Mouse (Mus musculus): ENCODE measurements at regions not wholly inside any gene's neighbourhood (a gene's known extent, or its start where the extent isn't known, plus 50 kb on each side); places are given as distances from the start of the nearest gene placed in this dataset.
A peak's percentile ranks its signal among the peaks of the same experiment; 100 is the strongest.

DNA sequence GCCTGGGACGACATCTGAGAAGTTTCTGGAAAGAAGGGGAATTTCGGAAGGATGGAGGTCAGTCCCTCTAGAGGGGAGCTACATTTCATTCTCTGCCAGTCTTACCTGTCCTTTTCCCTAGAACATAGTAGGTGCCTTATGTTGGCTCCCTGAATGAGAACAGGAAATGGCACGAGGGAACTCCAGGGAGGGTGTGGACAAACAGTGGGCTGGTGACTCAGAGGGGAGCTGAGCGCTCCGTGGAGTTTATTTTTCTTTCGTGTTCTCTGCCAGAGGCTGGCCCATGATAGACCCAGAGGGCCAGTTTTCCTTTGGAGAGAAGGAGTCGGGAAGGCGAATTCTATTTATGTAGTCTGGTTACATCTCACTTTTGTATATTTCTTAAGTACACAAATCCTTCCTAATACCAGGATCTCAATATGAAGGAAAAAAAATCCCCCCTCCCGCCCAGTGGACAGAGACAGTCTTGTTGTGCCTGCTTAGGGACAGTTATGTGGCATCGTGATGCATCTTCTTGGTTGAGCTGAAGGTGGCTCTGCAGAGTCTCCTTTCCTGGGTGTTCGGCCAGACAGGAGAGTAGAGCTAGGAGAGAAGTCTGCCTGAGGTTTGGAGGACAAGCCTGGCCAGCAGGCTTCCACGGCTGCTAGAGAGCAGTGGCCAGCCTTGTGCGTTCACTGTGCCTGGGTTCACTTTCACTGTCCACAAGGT is 84.3 kb upstream of the Rbpj start:
- no peak for DNase-seq (ENCODE audit: low spot score)

- no peak for DNase-seq (ENCODE audit: low spot score)
Observed at GRCm38 (mm10) chr5:53384026-53384425, 81.9 kb upstream of the Rbpj start.

DNA sequence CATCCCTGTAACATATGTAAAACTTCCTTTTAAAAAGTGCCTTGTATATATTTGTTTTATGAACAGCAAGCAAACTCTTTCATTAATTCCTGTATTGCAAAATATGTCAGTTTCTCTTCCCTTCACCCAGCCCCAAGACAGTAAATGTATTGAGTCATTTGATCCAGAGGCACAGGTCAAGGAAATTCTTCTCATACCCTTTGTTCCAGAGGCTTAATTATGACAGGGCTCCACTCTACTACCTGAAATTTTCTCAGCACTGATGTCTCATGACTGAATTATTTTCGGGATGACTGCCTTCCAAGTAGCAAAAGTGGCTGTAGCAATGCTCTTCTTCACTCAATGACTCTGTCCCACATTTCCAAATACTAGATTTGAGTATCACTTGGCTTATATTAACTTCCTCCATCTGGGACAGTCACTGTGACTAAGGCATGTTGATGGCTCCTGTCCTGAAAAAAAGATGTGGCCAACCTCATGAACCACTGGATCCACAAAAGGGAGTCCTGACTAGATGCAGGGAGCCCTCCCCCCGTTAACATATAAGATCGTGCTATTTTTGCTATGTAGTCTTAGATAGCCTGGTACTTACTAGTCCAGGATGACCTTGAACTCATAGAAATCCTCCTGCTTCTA is 80.3 kb upstream of the Rbpj start:
- DNase-seq (ENCODE audit: low spot score) = no peak

- no peak for DNase-seq (ENCODE audit: low spot score)
Observed at GRCm38 (mm10) chr5:53393571-53393970, 72.4 kb upstream of the Rbpj start.

DNA sequence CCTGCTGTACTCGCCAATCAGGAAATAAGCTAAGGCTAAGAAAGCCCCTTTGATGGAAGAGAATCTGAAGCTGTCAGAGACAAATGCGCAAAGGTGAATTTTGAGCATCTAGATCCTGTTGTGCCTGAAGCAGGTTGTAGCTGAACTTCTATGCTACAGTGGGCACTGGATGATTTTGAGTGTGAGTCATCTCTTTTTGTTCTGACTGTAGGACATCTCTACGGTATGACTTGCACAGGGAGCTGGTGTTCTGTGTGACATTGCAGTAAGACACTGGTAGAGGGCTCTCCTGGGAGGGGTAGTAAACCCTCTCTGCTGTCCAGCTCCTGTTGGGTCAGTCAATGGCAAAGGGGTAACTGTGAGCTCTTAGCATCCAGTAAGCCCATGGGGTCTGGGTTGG is 71.4 kb upstream of the Rbpj start:
- no peak for DNase-seq (ENCODE audit: low spot score)

DNA sequence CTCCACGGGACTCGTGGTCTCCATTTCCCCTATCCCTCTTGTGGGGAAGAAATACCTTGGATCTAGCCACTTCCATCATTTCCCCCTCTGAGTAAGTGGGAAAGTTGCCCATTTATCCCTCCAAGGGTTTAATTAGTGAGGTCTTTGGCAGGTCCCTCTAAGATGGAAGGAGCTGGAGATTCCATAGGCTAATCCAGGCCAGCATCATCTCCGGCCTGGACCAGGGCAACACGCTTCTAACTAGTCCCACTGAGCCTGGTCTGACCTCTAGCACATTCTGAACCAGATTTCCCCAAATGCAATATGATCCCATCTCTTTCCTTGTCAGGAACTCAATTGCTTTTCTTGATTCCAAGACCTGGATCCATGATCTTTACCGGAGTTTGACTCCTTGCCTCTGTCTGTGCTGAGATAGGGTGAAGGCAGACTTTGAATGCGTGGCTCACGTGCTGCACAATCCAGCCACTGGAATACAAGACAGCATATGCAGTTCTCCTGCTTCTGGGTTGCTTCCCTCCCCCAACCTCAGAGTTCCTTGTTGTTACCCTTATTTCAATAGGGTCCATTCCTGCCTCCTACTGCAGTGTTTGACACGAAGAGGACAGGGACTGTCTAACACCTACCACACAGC is 67.4 kb upstream of the Rbpj start:
- no peak for DNase-seq (ENCODE audit: low spot score)

DNA sequence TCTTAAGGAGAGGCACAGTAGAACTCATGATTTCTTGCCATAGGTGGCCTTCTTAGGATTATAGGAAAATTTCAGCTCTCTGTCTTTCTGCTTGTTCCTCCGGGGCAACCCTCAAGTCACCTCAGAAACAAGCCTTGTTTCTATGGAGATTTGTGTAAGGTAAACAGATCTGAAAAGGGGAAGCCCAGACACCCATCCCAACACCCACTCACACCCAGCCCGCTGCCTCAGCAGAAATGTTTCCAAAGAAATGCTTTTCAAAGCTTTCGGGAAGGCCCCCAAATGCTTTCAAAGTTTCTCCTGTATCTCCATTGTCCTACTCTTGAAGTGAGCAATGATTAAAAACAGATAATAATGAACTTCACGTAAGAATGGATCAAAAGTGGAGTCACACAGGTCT is 64.9 kb upstream of the Rbpj start:
- DNase-seq (ENCODE audit: low spot score) = no peak

GRCm38 (mm10) chr5:53402022-53402421 is 63.9 kb upstream of the Rbpj start:
- DNase-seq (ENCODE audit: low spot score) = no peak

- peak; percentile 69 for DNase-seq (ENCODE audit: low spot score)
Observed at GRCm38 (mm10) chr5:53402619-53403151, 63.3 kb upstream of the Rbpj start.

DNA sequence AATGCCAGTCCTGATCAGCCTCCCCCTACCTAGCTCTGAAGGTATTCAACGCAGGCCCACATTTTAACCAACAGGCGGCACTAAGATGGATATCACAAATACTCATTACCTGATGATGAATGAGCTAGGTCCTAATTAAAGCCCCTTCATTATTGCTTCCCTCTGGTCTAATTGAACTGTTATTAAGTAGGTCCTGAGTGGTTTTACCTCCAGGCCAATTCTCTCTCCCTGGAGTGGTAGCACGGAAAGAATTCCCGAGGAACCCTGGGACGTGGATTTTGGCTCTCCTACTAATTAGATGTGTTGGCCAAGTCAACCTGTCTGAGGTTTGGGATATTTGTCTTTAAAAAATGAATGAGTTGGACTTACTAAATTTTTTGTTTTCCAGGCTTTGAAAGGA is 60.0 kb upstream of the Rbpj start:
- no peak for DNase-seq (ENCODE audit: low spot score)

DNA sequence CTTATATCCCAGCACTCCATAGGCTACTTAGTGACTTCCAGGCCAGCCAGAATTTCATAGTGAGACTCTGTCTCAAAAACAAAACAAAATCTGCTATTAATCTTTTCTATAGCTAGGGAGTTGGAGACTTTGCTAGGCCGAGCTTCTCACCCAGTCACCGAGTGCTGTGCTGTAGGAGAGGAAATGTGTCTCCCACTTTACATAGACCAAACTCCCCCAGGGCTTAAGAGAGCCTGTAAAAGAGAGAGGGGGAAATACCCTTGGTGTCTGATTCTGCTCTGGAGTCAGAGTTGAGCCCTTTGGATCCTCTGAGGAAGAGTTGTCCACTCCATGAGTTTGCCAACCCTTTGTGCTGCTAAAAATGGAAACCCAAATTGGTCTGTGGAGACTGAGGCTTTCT is 58.3 kb upstream of the Rbpj start:
- no peak for DNase-seq (ENCODE audit: low spot score)

DNA sequence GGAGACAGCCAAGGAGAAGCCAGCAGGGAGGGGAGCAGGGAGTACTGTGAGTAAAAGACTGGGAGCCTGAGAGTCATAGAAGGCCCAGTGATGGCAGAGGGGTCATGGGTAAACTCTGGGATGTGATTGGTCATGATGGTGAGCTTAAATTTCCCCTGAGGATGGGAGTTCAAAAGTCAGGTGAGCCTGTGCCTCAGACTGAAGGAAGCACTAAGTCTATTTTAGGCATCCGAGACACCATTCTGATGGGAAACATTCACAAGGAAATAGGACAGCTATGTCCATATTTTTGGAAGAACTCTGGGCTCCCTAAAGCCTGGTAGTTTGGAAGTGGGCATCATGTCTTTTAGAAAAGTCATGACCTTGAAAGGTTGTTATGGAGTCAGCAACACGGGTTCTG is 57.7 kb upstream of the Rbpj start:
- no peak for DNase-seq (ENCODE audit: low spot score)

GRCm38 (mm10) chr5:53409740-53410139 is 56.2 kb upstream of the Rbpj start:
- no peak for DNase-seq (ENCODE audit: low spot score)

- no peak for DNase-seq (ENCODE audit: low spot score)
Observed at GRCm38 (mm10) chr5:53412391-53413075, 53.4 kb upstream of the Rbpj start.

GRCm38 (mm10) chr5:53413677-53414076 is 52.3 kb upstream of the Rbpj start:
- no peak for DNase-seq (ENCODE audit: low spot score)

DNA sequence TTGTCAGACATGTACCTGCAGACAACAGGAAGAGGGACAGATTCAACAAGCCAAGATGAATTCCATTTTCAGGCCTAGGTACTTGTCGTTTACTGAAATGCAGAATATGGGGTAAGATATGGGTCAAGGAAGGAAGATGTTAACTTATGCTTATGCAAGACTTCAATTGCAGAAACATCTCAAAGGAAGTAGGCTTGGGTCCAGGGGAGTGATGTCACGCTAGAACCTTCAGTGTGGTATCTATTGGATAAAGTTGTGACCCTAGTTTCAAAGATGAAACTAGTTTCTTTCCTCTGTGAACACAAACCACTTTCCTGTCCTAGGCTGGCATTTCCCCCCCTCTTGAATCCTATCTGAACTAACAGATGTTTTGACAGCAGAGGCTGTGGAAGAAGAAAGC is 50.5 kb upstream of the Rbpj start:
- no peak for DNase-seq (ENCODE audit: low spot score)
